Mouse (Mus musculus) heart, embryonic 10.5 days (tissue): Measurements from ENCODE around the gene Rubcn. TPM values are rescaled to one million over a fixed set of nuclear protein-coding genes. Genes with fewer than 3 reads are reported as not detected.

Experiments used
- polyA plus RNA-seq: library from polyadenylated mRNA; unstranded; fragments of >200 nt; fragmentation: Nextera tagmentation; extraction: Ambion mirVana; gene quantifications from 2 replicates; pipeline ENCODE4 v1.2.1, GENCODE M21; 2016

Rubcn gene
- polyA plus RNA-seq, 1 experiment from 2014 or later, result 23.5 TPM

Other genes starting within 250 kb of the Rubcn start
- 6.5 and 9.2 TPM in 2 replicates for gene Tnk2, start 233.9 kb downstream of the Rubcn start, polyA plus RNA-seq
- gene Muc4, start 141.9 kb downstream of the Rubcn start, polyA plus RNA-seq, result 0.31 and 0.79 TPM in 2 replicates
- 0.07 and 0.19 TPM in 2 replicates for gene Muc20, start 80.3 kb downstream of the Rubcn start, polyA plus RNA-seq
- not detected in 2 replicates for gene Smbd1, start 67.3 kb downstream of the Rubcn start, polyA plus RNA-seq
- gene Fyttd1, start 266 bp downstream of the Rubcn start, polyA plus RNA-seq, result 122 and 149 TPM in 2 replicates
- 23.7 and 26.6 TPM in 2 replicates for gene Lrch3, start 36.3 kb upstream of the Rubcn start, polyA plus RNA-seq
- 1.8 and 2.4 TPM in 2 replicates for gene Iqcg, start 178.5 kb upstream of the Rubcn start, polyA plus RNA-seq
- 737 and 843 TPM in 2 replicates for gene Rpl35a, start 178.7 kb upstream of the Rubcn start, polyA plus RNA-seq
- gene Lmln, start 184.8 kb upstream of the Rubcn start, polyA plus RNA-seq, result 3.0 and 3.3 TPM in 2 replicates